Comparison of ENCODE assay signal across 7 mouse cellular contexts in the genomic region with DNA sequence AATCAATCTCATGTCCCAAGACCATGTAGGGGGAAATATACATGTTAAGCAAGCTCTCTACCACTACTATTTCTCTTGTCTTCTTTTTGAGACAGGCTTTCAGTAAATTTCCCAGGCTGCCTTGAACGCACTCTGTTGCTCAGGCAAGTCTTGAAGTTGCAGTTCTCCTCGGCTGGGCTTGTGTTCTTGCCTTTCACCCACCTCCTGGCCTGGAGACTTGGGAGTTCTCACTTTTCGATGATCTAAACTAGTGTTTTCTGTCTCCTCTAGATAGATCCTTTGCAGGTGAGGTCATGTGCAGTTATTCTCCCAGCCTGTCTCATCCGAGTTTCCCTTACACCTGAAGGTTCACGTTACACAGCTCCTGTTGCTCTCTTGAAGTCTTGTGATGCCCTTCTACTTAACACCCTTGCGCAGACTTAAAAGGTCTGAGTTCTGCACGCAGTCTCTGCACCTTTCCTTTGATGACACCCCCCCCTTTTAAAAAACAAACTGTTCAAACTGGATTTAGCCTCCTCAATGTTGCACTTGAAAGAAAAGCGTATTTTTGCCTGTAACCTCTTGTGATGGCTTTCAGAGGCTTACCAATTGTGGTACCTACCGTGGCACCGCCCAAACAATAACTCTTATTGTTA. TPM values are rescaled to one million over a fixed set of nuclear protein-coding genes. Genes with fewer than 3 reads are reported as not detected.
A peak's percentile ranks its signal among the peaks of the same experiment; 100 is the strongest.
DNase-seq lines count a peak whose midpoint lies in the region; ATAC-seq and TF ChIP-seq lines count a peak whose summit lies in the region.

No protein-coding gene starts in this region.

- peaks cover 3% of the 10 kb centered on the region; the same call in 1 of the 2 replicates for H3K36me3 ChIP-seq in testis, adult 2 months (ENCODE audit: control insufficient read depth, insufficient read depth, low read length)
- H3K36me3 ChIP-seq in forebrain, embryonic 14.5 days (ENCODE audit: control insufficient read depth, insufficient read depth, low read length), result peaks cover 17% of the 10 kb centered on the region
- H3K36me3 ChIP-seq in liver, embryonic 15.5 days (replicated peaks), result peaks cover 12% of the 10 kb centered on the region

- no peak for DNase-seq in testis, postnatal 14 days (ENCODE audit: low spot score)
- DNase-seq in forebrain, embryonic 14.5 days (ENCODE audit: low spot score), result no peak
- peak; percentile 30 for DNase-seq in thymus, postnatal 25 days
- DNase-seq in right cerebral cortex, postnatal 36 days (ENCODE audit: low spot score in 2 of 2), result no peak
- DNase-seq in cerebellum, postnatal 10 days, result no peak

- peaks cover 7% of the 10 kb centered on the region for H3K4me1 ChIP-seq in testis, adult 2 months (ENCODE audit: control insufficient read depth, insufficient read depth, low read length)
- H3K4me1 ChIP-seq in forebrain, embryonic 14.5 days (ENCODE audit: control insufficient read depth, insufficient read depth, low read length), result peaks cover 14% of the 10 kb centered on the region
- H3K4me1 ChIP-seq in liver, embryonic 15.5 days (replicated peaks), result peaks cover 35% of the 10 kb centered on the region

- peak overlapping the region; percentile 98 for H3K4me3 ChIP-seq in testis, adult 2 months (ENCODE audit: control insufficient read depth, low read depth, low read length)
- H3K4me3 ChIP-seq in forebrain, embryonic 14.5 days (ENCODE audit: low read depth, low read length), result peak overlapping the region; percentile 98
- peak overlapping the region; percentile 99 for H3K4me3 ChIP-seq in liver, embryonic 15.5 days (replicated peaks)

- no peaks in the 10 kb centered on the region for H3K27me3 ChIP-seq in testis, adult 2 months (ENCODE audit: control insufficient read depth, insufficient read depth, low read length)
- H3K27me3 ChIP-seq in forebrain, embryonic 14.5 days (replicated peaks; ENCODE audit: control insufficient read depth, insufficient read depth, low read length), result no peaks in the 10 kb centered on the region
- no peaks in the 10 kb centered on the region for H3K27me3 ChIP-seq in liver, embryonic 15.5 days

- no peaks in the 10 kb centered on the region for H3K9me3 ChIP-seq in forebrain, embryonic 14.5 days (replicated peaks; ENCODE audit: control insufficient read depth, low read length)
- H3K9me3 ChIP-seq in liver, embryonic 15.5 days (replicated peaks), result no peaks in the 10 kb centered on the region

- H3K4me2 ChIP-seq in forebrain, embryonic 14.5 days (ENCODE audit: low read length), result peak overlapping the region; percentile 65
- peak overlapping the region; percentile 87 for H3K4me2 ChIP-seq in liver, embryonic 15.5 days

- no peak for TF ChIP-seq CTCF in testis, adult 2 months (IDR thresholded peaks at IDR 0.05; ENCODE audit: control insufficient read depth, insufficient read depth, insufficient replicate concordance, low read depth, low read length)

- WGBS in forebrain, embryonic 14.5 days, result 24% methylated on average over 10 of the region's 10 CpGs
- 34% methylated on average over 10 of the region's 10 CpGs for WGBS in liver, embryonic 15.5 days (ENCODE audit: insufficient replicate concordance)

- TF ChIP-seq POLR2A in testis, adult 2 months (IDR thresholded peaks at IDR 0.05; ENCODE audit: control insufficient read depth, low read depth, low read length), result no peak

- H3K27ac ChIP-seq in testis, adult 2 months (ENCODE audit: control insufficient read depth, insufficient read depth, low read depth, low read length), result peak overlapping the region; percentile 99
- H3K27ac ChIP-seq in forebrain, embryonic 14.5 days (ENCODE audit: low read depth, low read length), result peak overlapping the region; percentile 98
- peak overlapping the region; percentile 100 for H3K27ac ChIP-seq in liver, embryonic 15.5 days (replicated peaks)

- peak overlapping the region; percentile 83 for H3K9ac ChIP-seq in forebrain, embryonic 14.5 days (ENCODE audit: low read length)
- H3K9ac ChIP-seq in liver, embryonic 15.5 days, result peak overlapping the region; percentile 73

- no peak for ATAC-seq in forebrain, embryonic 14.5 days
- no peak for ATAC-seq in liver, embryonic 15.5 days (ENCODE audit: insufficient read depth)

RNA-seq across cellular contexts. Expression of a gene that starts 0.5 kb away (rescaled TPM):
- polyA plus RNA-seq in testis, adult 2 months (2012; rRNA removed), result 112 and 154 TPM in 2 replicates
- 598 and 623 TPM in 2 replicates for polyA plus RNA-seq in forebrain, embryonic 14.5 days (2014; fragmentation: Nextera tagmentation; extraction: Ambion mirVana)
- 98.1 and 102 TPM in 2 replicates for polyA plus RNA-seq in liver, embryonic 15.5 days (2015; fragmentation: Nextera tagmentation; extraction: Ambion mirVana)

RNA-seq across cellular contexts. Expression of a gene that starts 22.0 kb away (rescaled TPM):
- polyA plus RNA-seq in testis, adult 2 months (2012; rRNA removed), result 112 and 129 TPM in 2 replicates
- polyA plus RNA-seq in forebrain, embryonic 14.5 days (2014; fragmentation: Nextera tagmentation; extraction: Ambion mirVana), result 0.86 and 0.88 TPM in 2 replicates
- not detected in 2 replicates for polyA plus RNA-seq in liver, embryonic 15.5 days (2015; fragmentation: Nextera tagmentation; extraction: Ambion mirVana)

RNA-seq across cellular contexts. Expression of a gene that starts 50.8 kb away (rescaled TPM):
- polyA plus RNA-seq in testis, adult 2 months (2012; rRNA removed), result 41.5 and 58.3 TPM in 2 replicates
- polyA plus RNA-seq in forebrain, embryonic 14.5 days (2014; fragmentation: Nextera tagmentation; extraction: Ambion mirVana), result 190 and 210 TPM in 2 replicates
- 172 and 176 TPM in 2 replicates for polyA plus RNA-seq in liver, embryonic 15.5 days (2015; fragmentation: Nextera tagmentation; extraction: Ambion mirVana)

RNA-seq across cellular contexts. Expression of a gene that starts 54.7 kb away (rescaled TPM):
- polyA plus RNA-seq in testis, adult 2 months (2012; rRNA removed), result 5.7 and 6.4 TPM in 2 replicates
- 27.2 and 32.7 TPM in 2 replicates for polyA plus RNA-seq in forebrain, embryonic 14.5 days (2014; fragmentation: Nextera tagmentation; extraction: Ambion mirVana)
- 7.3 and 7.5 TPM in 2 replicates for polyA plus RNA-seq in liver, embryonic 15.5 days (2015; fragmentation: Nextera tagmentation; extraction: Ambion mirVana)

Comparison
In these comparisons a context has a peak if more than half of its experiments do, and no peak if none do; other contexts are left out.
1. RNA of a gene that starts 22.0 kb away (polyA plus RNA-seq): 112 to 129 TPM in testis, adult 2 months; 0.86 to 0.88 TPM in forebrain, embryonic 14.5 days and not detected in liver, embryonic 15.5 days; every median in the first group is over 10 times any median in the second.
2. Peak in every context shown above with its lines, with median percentiles within 50 percentile points of each other: H3K27ac ChIP-seq and H3K4me3 ChIP-seq.